Mouse (Mus musculus): ENCODE measurements around the gene Supt4a. TPM values are rescaled to one million over a fixed set of nuclear protein-coding genes. Genes with fewer than 3 reads are reported as not detected.
A peak's percentile ranks its signal among the peaks of the same experiment; 100 is the strongest.

Supt4a gene
- polyA plus RNA-seq, 1 experiment from 2014 or later = 111 TPM

DNA sequence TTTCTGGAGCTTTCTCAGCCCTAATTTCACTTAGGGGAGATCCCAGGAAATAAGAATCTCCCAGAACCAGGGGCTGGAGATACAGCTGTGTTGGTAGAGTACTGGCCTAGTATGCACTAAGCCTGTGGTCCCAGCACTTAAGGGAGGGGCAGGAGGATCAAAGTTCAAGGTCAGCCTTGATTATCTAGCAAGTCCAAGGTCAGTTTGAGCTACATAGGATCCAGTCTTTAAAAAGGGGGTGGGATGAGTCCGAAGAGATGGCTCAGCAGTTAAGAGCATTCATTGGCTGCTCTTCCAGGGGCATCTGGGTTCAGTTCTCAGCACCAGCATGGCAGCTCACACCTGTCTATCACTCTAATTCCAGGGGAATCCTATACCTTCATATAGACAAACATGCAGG lies 15.0 kb downstream of the Supt4a start:
- Histone ChIP-seq H3K4me2 (ENCODE audit: low read depth, low read length) (peak overlapping the region; percentile 35), H3K4me1 (ENCODE audit: control insufficient read depth, insufficient read depth, low read length) (no peaks in the 10 kb centered on the region), H3K4me3 (ENCODE audit: low read length) (peak overlapping the region; percentile 14; the same call in 1 of the 2 replicates), H3K9ac (ENCODE audit: low read length) (no peak overlapping the region), H3K36me3 (ENCODE audit: control insufficient read depth, insufficient read depth) (no peaks in the 10 kb centered on the region), H3K27me3 (ENCODE audit: control insufficient read depth, insufficient read depth, low read length) (no peaks in the 10 kb centered on the region), H3K27ac (ENCODE audit: low read length) (peak overlapping the region; percentile 63), H3K9me3 (replicated peaks; ENCODE audit: control insufficient read depth, low read length) (no peaks in the 10 kb centered on the region)
- 76% methylated on average over 1 of the region's 1 CpGs for WGBS
- no peak for ATAC-seq (replicated peaks; ENCODE audit: extremely low read depth, insufficient read depth, low FRiP score)

DNA sequence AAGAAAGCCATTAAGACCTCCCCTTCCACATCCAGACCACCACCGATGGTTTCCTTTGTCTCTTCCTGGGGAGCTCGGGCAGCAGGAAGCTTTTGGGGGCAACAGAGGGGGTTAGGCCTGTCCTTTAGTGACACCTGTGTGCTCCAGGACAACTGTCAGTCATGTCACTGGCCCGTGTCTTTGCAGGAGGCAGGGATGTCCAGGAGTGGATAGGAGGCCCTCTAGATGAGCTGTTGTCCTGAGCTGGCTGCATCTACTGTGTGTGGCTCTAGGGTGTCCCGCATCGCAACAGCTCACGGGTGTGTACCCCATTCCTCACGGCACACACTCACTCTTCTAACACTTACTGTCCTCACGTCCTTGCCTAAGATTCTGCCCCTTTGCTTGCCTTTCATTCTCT lies 15.9 kb downstream of the Supt4a start:
- Histone ChIP-seq H3K9me3 (replicated peaks; ENCODE audit: control insufficient read depth, low read length) (no peaks in the 10 kb centered on the region), H3K4me2 (ENCODE audit: low read depth, low read length) (no peak overlapping the region), H3K27ac (ENCODE audit: low read length) (no peak overlapping the region), H3K9ac (ENCODE audit: low read length) (no peak overlapping the region), H3K27me3 (ENCODE audit: control insufficient read depth, insufficient read depth, low read length) (no peaks in the 10 kb centered on the region), H3K4me3 (ENCODE audit: low read length) (no peak overlapping the region), H3K36me3 (ENCODE audit: control insufficient read depth, insufficient read depth) (no peaks in the 10 kb centered on the region), H3K4me1 (ENCODE audit: control insufficient read depth, insufficient read depth, low read length) (no peaks in the 10 kb centered on the region)
- ATAC-seq (replicated peaks; ENCODE audit: extremely low read depth, insufficient read depth, low FRiP score) = no peak
- 70% methylated on average over 8 of the region's 8 CpGs for WGBS

DNA sequence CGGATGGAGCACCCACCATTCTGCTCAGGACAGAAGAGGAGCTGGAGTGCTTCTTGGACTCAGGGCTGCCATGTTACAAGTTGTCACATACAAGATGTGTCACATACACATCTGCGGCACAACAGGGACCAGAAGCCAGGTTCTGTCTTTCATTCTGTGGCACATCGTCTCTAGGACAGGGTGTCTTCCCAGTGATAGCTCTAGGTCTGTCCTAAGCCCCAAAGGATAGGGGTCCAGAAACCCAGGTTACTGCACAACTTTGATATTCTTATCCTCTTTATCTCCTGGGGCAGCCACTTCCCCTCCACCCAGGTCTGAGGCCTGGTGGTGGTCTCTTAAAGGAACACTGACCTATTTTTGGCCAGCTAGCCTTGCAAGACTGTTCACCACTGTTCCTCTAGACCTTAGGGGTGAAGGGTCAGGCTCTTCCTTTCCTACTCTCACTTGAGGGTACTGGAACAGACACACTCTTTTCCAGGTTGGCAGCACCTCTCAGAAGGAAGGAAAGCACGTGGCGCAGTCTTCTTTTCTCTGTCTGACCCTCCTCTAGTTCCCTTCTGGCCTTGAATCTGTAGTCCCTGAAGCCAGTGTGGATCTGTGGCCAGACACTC lies 16.6 kb downstream of the Supt4a start:
- 71% methylated on average over 5 of the region's 5 CpGs for WGBS
- Histone ChIP-seq H3K9ac (ENCODE audit: low read length) (no peak overlapping the region), H3K4me3 (ENCODE audit: low read length) (no peak overlapping the region), H3K27ac (ENCODE audit: low read length) (0 out of 2 replicates have a peak overlapping the region, but pooled peaks have one; percentile 33), H3K9me3 (replicated peaks; ENCODE audit: control insufficient read depth, low read length) (no peaks in the 10 kb centered on the region), H3K27me3 (ENCODE audit: control insufficient read depth, insufficient read depth, low read length) (no peaks in the 10 kb centered on the region), H3K4me2 (ENCODE audit: low read depth, low read length) (peak overlapping the region; percentile 32; the same call in 1 of the 2 replicates), H3K4me1 (ENCODE audit: control insufficient read depth, insufficient read depth, low read length) (no peaks in the 10 kb centered on the region), H3K36me3 (ENCODE audit: control insufficient read depth, insufficient read depth) (no peaks in the 10 kb centered on the region)
- ATAC-seq (replicated peaks; ENCODE audit: extremely low read depth, insufficient read depth, low FRiP score) = no peak

DNA sequence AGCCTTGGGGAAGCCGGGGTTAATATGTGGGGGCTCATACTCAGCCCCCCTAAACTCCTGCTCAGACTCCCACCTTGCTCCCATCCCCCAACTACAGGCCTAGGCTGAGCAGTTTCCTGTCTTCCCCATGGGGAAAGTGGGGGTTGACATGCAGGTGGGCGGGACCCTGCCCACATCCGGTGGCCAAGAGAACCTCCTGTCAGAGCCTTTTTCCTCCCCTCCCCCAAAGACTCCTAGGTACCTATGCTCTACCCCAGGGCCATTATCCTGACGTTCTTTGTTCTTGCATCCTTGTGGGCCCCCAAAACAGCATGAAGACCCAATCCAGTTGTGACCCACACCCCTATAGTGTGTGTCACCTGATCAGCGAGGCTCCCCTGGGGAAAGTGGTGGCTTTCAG lies 17.3 kb downstream of the Supt4a start:
- peak; percentile 35; the same call in 1 of the 2 replicates for ATAC-seq (replicated peaks; ENCODE audit: extremely low read depth, insufficient read depth, low FRiP score)
- Histone ChIP-seq H3K4me3 (ENCODE audit: low read length) (peak overlapping the region; percentile 25), H3K27ac (ENCODE audit: low read length) (peak overlapping the region; percentile 37), H3K36me3 (ENCODE audit: control insufficient read depth, insufficient read depth) (no peaks in the 10 kb centered on the region), H3K9me3 (replicated peaks; ENCODE audit: control insufficient read depth, low read length) (no peaks in the 10 kb centered on the region), H3K4me2 (ENCODE audit: low read depth, low read length) (peak overlapping the region; percentile 32), H3K9ac (ENCODE audit: low read length) (no peak overlapping the region), H3K27me3 (ENCODE audit: control insufficient read depth, insufficient read depth, low read length) (peaks cover 3% of the 10 kb centered on the region; the same call in 1 of the 2 replicates), H3K4me1 (ENCODE audit: control insufficient read depth, insufficient read depth, low read length) (no peaks in the 10 kb centered on the region)
- 60% methylated on average over 5 of the region's 5 CpGs for WGBS

DNA sequence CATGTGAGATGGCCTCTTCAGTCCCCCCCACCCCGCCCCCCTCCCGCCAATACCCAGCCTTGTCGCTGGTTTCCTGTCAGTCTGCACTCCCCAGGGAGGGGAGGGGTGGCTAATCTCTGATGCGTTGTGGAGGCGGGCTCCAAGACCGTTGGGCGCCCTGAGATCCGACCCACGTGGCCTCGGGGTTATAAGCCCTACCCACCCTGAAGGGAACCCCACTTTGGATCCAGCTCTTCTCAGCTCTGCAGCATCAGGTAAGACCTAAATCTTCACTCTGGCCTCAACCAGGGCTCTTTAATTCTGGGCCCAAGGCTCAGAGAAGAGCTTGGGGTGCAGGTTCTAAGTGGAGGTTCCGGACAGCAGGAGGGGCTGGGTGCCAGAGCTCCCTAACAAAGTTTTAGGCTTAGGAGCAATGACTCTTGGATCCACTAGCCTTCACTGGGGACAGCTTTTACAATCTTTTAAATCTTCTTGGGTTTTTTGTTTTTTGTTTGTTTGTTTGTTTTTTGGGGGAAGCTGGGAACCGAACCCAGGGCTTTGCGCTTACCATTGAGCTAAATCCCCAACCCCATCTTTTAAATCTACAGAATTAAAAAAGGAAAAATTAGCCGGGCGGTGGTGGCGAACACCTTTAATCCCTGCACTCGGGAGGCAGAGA lies 18.1 kb downstream of the Supt4a start:
- Histone ChIP-seq H3K9ac (ENCODE audit: low read length) (no peak overlapping the region), H3K27ac (ENCODE audit: low read length) (peak overlapping the region; percentile 17; the same call in 1 of the 2 replicates), H3K36me3 (ENCODE audit: control insufficient read depth, insufficient read depth) (no peaks in the 10 kb centered on the region), H3K4me3 (ENCODE audit: low read length) (peak overlapping the region; percentile 47), H3K4me2 (ENCODE audit: low read depth, low read length) (no peak overlapping the region; the same call in 1 of the 2 replicates), H3K9me3 (replicated peaks; ENCODE audit: control insufficient read depth, low read length) (no peaks in the 10 kb centered on the region), H3K27me3 (ENCODE audit: control insufficient read depth, insufficient read depth, low read length) (peaks cover 12% of the 10 kb centered on the region), H3K4me1 (ENCODE audit: control insufficient read depth, insufficient read depth, low read length) (0 out of 2 replicates have a peak, but pooled peaks cover 2% of the 10 kb centered on the region)
- ATAC-seq (replicated peaks; ENCODE audit: extremely low read depth, insufficient read depth, low FRiP score) = peak; percentile 35
- WGBS = 62% methylated on average over 17 of the region's 17 CpGs

DNA sequence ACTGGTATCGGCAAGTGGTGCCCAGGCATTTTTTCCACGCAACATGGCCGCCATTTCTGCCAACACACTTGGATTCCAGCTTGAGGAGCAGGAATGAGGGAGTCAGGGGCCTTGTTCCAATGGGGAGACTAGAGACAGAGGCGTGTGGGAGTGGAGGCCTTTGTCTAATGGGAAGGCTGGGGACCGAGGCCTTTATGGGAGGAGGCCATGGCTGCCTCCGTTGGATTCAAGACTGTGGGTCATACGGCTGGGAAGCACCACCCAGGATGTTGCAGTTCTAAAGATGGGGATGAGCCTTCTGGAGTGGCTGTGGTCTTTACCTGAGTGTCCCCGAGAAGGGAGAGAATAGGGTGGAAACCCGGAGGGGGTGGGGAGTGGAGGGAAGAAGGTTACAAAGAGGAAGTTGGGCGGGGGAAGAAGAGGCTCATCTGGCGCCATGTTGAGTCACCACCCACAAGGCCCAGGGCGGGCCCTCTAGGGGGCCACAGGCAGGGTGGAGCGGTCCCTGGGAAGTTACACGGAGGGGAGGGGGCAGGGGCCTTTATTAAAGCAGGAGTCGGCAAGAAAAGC lies 19.0 kb downstream of the Supt4a start:
- WGBS = 74% methylated on average over 15 of the region's 15 CpGs
- Histone ChIP-seq H3K27ac (ENCODE audit: low read length) (peak overlapping the region; percentile 45), H3K36me3 (ENCODE audit: control insufficient read depth, insufficient read depth) (no peaks in the 10 kb centered on the region), H3K4me3 (ENCODE audit: low read length) (peak overlapping the region; percentile 47), H3K9ac (ENCODE audit: low read length) (peak overlapping the region; percentile 66), H3K27me3 (ENCODE audit: control insufficient read depth, insufficient read depth, low read length) (peaks cover 21% of the 10 kb centered on the region), H3K4me1 (ENCODE audit: control insufficient read depth, insufficient read depth, low read length) (0 out of 2 replicates have a peak, but pooled peaks cover 3% of the 10 kb centered on the region), H3K4me2 (ENCODE audit: low read depth, low read length) (no peak overlapping the region), H3K9me3 (replicated peaks; ENCODE audit: control insufficient read depth, low read length) (no peaks in the 10 kb centered on the region)
- no peak for ATAC-seq (replicated peaks; ENCODE audit: extremely low read depth, insufficient read depth, low FRiP score)

DNA sequence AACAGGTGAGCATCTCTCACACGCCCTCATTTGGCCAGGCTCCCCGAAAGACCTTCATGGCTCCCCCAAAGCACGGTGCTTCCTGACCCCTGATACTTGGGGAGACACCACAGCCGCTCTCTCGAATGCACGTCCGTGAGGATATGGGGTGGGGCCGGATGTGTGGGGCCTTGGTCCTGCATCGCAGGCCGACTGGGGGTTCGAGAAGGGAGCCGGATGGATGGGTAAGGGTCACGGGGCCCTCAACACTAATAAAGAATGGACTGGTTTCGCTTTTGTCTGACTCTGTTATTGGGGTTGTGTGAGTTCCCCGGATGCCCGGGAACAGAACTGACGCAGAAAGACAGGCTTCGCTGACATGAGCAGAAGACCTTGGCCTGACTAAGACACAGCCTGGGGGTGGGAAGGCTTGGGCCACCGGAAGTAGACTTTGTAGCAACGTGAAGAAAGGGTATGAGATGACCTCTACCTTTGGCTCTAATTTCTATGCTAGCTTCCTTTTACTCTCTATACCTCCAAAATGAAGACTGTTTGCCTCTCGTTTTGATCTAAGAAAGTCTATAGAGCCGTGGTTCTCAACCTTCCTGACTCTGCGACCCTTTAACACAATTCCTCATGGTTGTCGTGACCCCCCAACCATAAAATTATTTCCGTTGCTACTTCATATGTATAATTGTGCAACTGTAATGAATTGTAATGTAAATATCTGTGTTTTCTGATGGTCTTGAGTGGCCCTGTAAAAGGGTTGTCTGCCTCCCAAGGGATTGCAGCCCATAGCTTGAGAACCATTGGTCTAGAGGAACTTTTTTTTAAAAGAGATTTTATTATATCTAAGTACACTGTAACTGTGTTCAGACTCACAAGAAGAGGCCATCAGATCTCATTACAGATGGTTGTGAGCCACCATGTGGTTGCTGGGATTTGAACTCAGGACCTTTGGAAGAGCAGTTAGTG lies 19.9 kb downstream of the Supt4a start:
- Histone ChIP-seq H3K36me3 (ENCODE audit: control insufficient read depth, insufficient read depth) (no peaks in the 10 kb centered on the region), H3K4me3 (ENCODE audit: low read length) (peak overlapping the region; percentile 47), H3K4me1 (ENCODE audit: control insufficient read depth, insufficient read depth, low read length) (0 out of 2 replicates have a peak, but pooled peaks cover 3% of the 10 kb centered on the region), H3K4me2 (ENCODE audit: low read depth, low read length) (no peak overlapping the region), H3K27ac (ENCODE audit: low read length) (peak overlapping the region; percentile 45), H3K9ac (ENCODE audit: low read length) (peak overlapping the region; percentile 66), H3K9me3 (replicated peaks; ENCODE audit: control insufficient read depth, low read length) (no peaks in the 10 kb centered on the region), H3K27me3 (ENCODE audit: control insufficient read depth, insufficient read depth, low read length) (peaks cover 30% of the 10 kb centered on the region)
- no peak for ATAC-seq (replicated peaks; ENCODE audit: extremely low read depth, insufficient read depth, low FRiP score)
- WGBS = 75% methylated on average over 25 of the region's 25 CpGs

DNA sequence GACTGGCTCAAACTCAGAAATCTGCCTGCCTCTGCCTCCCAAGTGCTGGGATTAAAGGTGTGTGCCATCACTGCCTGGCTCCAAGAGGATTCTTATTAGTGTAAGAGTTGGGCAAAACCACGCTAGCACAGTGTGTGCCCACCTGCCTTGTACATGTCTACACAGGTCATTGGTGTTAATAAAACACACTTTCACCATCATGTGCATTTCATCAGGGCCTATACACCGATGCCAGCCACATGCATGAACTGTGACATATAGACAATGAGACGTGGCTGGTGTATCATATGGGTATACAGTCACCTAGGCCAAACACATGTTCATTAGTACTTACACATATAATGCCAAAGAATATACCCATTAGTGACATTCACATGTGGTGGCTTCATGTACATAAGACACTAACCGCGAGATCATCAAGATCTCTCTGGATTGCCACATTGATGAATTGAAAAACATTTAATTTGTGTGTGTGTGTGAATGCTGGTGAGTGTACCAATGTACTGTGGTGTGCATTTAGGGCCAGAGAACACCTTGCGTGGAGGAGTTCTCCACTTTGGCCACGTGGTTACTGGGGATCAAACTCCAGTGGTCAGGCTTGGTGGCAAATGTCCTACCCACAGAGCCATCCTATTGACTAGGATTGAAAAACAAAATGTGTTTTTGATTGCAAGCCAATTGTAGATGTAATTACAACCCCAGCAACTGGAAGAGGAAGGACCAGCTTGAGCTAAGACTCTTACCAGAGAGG lies 21.0 kb downstream of the Supt4a start:
- Histone ChIP-seq H3K4me2 (ENCODE audit: low read depth, low read length) (no peak overlapping the region), H3K36me3 (ENCODE audit: control insufficient read depth, insufficient read depth) (no peaks in the 10 kb centered on the region), H3K4me3 (ENCODE audit: low read length) (peak overlapping the region; percentile 10; the same call in 1 of the 2 replicates), H3K27me3 (ENCODE audit: control insufficient read depth, insufficient read depth, low read length) (peaks cover 41% of the 10 kb centered on the region), H3K9ac (ENCODE audit: low read length) (no peak overlapping the region), H3K9me3 (replicated peaks; ENCODE audit: control insufficient read depth, low read length) (no peaks in the 10 kb centered on the region), H3K27ac (ENCODE audit: low read length) (no peak overlapping the region), H3K4me1 (ENCODE audit: control insufficient read depth, insufficient read depth, low read length) (0 out of 2 replicates have a peak, but pooled peaks cover 3% of the 10 kb centered on the region)
- no peak for ATAC-seq (replicated peaks; ENCODE audit: extremely low read depth, insufficient read depth, low FRiP score)
- 71% methylated on average over 7 of the region's 7 CpGs for WGBS
